Mouse (Mus musculus) lung, adult 2 months (tissue): ENCODE results near the gene Slc25a13.

Experiments used
- CTCF ChIP-seq: fragments of 200-500 bp; IDR thresholded peaks from 2 replicates; pipeline ENCODE4 v1.5.1; 2011; ENCODE audit warnings: mild to moderate bottlenecking, low read length, control low read depth; ENCODE audit not compliant: insufficient read depth
- POLR2A ChIP-seq: fragments of 200-500 bp; IDR thresholded peaks from 2 replicates; pipeline ENCODE4 v1.6.1; 2011; ENCODE audit warnings: low read depth, mild to moderate bottlenecking, control low read depth, low read length, borderline replicate concordance; ENCODE audit errors: extremely low read depth

- TF ChIP-seq CTCF (no peak), POLR2A (no peak)
Measured at GRCm38 (mm10) chr6:6139061-6139460, 77.9 kb downstream of the Slc25a13 start.
